Mouse (Mus musculus) intestine, postnatal 0 days (tissue): ENCODE results near the gene Xdh. TPM values are rescaled to one million over a fixed set of nuclear protein-coding genes. Genes with fewer than 3 reads are reported as not detected.

Experiments
- ATAC-seq: fragments of 200-750 bp; cut with Nextera tagmentation; 2 replicates; pipeline ENCODE4 v1.8.0; 2017; ENCODE audit warnings: mild to moderate bottlenecking, moderate TSS enrichment, moderate library complexity
- H3K27ac ChIP-seq: fragments of 300-500 bp; sonication (generic); 2 replicates; pipeline ENCODE4 v1.5.1; 2014; ENCODE audit warnings: mild to moderate bottlenecking, low read depth, low read length, moderate library complexity
- H3K27me3 ChIP-seq: fragments of 300-500 bp; sonication (generic); replicated peaks from 2 replicates; pipeline ENCODE4 v1.6.1; 2014; ENCODE audit warnings: low read length, mixed read lengths; ENCODE audit not compliant: control insufficient read depth, insufficient read depth
- H3K36me3 ChIP-seq: fragments of 300-500 bp; sonication (generic); 2 replicates; pipeline ENCODE4 v1.6.1; 2014; ENCODE audit warnings: mild to moderate bottlenecking, moderate library complexity; ENCODE audit not compliant: control insufficient read depth, insufficient read depth
- H3K4me1 ChIP-seq: fragments of 300-500 bp; sonication (generic); replicated peaks from 2 replicates; pipeline ENCODE4 v1.6.1; 2014; ENCODE audit warnings: antibody characterized with exemption, low read length, mixed read lengths; ENCODE audit not compliant: control insufficient read depth, insufficient read depth
- H3K4me2 ChIP-seq: fragments of 300-500 bp; sonication (generic); replicated peaks from 2 replicates; pipeline ENCODE4 v1.6.1; 2014; ENCODE audit warnings: low read depth, mild to moderate bottlenecking, moderate library complexity
- H3K4me3 ChIP-seq: fragments of 300-500 bp; sonication (generic); 2 replicates; pipeline ENCODE4 v1.5.1; 2014; ENCODE audit warnings: low read depth, low read length
- H3K9ac ChIP-seq: fragments of 300-500 bp; sonication (generic); 2 replicates; pipeline ENCODE4 v1.6.1; 2014; ENCODE audit warnings: mild to moderate bottlenecking, low read depth, low read length
- H3K9me3 ChIP-seq: fragments of 300-500 bp; sonication (generic); 2 replicates; pipeline ENCODE4 v1.6.1; 2016; ENCODE audit warnings: mixed run types; ENCODE audit not compliant: control insufficient read depth
- CTCF ChIP-seq: sonication (generic); IDR thresholded peaks from 2 replicates; pipeline ENCODE4 v1.5.1; 2016; ENCODE audit warnings: low read depth, mild to moderate bottlenecking, control low read depth, antibody characterized with exemption, moderate library complexity
- WGBS: fragments of 180-500 bp; shearing (Covaris S2); extraction: QIAGEN DNeasy Blood & Tissue Kit; methylation state at CpG from one replicate; pipeline ENCODE4 v1.1.7; 2014; 5-methylcytosine and 5-hydroxymethylcytosine counted together
- polyA plus RNA-seq: library from polyadenylated mRNA; unstranded; fragments of >200 nt; fragmentation: Nextera tagmentation; extraction: Ambion mirVana; gene quantifications from 2 replicates; pipeline ENCODE4 v1.2.1, GENCODE M21; 2015

Gene Xdh
- polyA plus RNA-seq, 1 experiment from 2014 or later: 42.9 TPM

DNA sequence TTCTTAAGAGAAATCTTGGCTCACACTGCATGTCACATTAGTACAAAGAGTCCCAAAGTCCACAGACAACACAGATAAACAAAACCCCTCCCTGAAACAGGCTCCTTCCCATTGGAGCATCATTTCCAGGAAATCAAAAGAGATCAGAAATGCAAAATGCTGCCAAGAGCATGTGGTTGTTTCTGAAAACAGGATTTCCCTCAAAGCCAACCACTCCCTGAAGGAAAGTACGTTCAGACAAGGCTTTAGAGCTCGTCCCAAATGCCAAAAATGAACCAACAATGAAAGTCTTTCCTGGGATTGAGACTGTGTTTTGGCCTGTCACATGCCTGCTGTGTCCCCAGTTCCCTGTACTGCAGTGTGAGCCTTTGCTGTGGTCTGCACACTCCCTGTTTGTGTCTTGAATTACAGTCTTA lies 12.6 kb upstream of the Xdh start:
- H3K27me3 ChIP-seq: no peaks in the 10 kb centered on the region
- H3K9me3 ChIP-seq: no peaks in the 10 kb centered on the region
- no peak overlapping the region for H3K27ac ChIP-seq
- no peaks in the 10 kb centered on the region for H3K36me3 ChIP-seq
- no peak for TF ChIP-seq CTCF
- H3K4me2 ChIP-seq: no peak overlapping the region
- peak; percentile 79 for ATAC-seq
- 42% methylated on average over 2 of the region's 2 CpGs for WGBS
- H3K4me1 ChIP-seq: 0 out of 2 replicates have a peak, but pooled peaks cover 2% of the 10 kb centered on the region
- no peak overlapping the region for H3K4me3 ChIP-seq
- no peak overlapping the region for H3K9ac ChIP-seq

DNA sequence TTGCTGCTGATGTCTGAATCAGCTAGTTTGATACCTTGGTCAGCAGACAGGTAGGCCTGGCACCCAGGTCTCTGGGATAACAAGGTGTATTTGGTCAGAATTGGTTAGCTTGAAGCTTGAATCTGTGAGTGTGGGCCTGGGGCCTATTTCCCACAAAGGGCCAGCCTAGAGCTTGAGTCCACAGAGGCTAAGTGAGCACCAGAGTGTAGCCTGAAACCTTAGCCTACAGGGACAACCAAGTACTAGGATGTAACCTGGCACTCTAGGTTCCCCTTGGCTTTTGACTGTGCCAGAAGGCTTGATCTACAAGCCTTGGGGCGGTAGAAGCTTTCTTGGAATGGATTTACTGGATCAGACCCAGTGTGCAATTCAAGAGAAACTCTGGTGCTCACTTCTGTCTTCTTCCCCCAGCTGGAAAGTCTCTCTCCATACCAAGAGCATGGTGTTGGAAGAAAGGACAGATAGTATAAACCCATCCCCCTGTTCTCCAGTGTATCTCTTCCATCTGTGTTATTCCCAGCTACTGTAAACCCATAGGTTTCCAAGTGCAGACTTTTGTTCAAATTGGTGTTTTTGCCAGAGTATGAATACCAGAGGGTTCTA lies 11.9 kb upstream of the Xdh start:
- no peak for ATAC-seq
- WGBS: 88% methylated on average over 1 of the region's 1 CpGs

DNA sequence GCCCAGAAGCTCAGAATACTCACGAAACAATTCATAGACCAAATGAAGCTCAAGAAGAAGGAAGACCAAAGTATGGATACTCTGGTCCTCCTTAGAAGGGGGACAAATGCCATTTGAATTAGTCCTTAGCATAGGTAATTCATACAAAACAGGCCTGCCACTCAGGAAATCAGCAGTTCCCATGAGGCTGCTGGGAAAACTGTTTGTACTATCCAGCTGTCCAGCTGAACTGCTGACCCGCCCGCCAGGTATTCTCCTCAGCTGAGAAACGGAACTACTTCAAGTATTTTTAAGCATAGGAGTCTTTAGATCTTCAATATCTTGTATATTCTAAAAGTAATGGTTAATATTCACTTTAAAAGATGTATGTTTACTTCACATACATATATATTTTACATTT lies 10.7 kb upstream of the Xdh start:
- ATAC-seq: no peak
- no peaks in the 10 kb centered on the region for H3K36me3 ChIP-seq
- no peaks in the 10 kb centered on the region for H3K9me3 ChIP-seq
- no peak overlapping the region for H3K27ac ChIP-seq
- no peak overlapping the region for H3K4me3 ChIP-seq
- 84% methylated on average over 4 of the region's 4 CpGs for WGBS
- H3K27me3 ChIP-seq: no peaks in the 10 kb centered on the region
- no peak for TF ChIP-seq CTCF
- H3K4me1 ChIP-seq: 0 out of 2 replicates have a peak, but pooled peaks cover 2% of the 10 kb centered on the region
- no peak overlapping the region for H3K9ac ChIP-seq
- no peak overlapping the region for H3K4me2 ChIP-seq

More for the DNA sequence above, 11.9 kb upstream of the Xdh start:
- TF ChIP-seq CTCF: no peak
- no peaks in the 10 kb centered on the region for H3K27me3 ChIP-seq
- H3K9me3 ChIP-seq: no peaks in the 10 kb centered on the region
- H3K36me3 ChIP-seq: no peaks in the 10 kb centered on the region
- no peak overlapping the region for H3K4me2 ChIP-seq
- 0 out of 2 replicates have a peak, but pooled peaks cover 2% of the 10 kb centered on the region for H3K4me1 ChIP-seq
- peak overlapping the region; percentile 3 for H3K27ac ChIP-seq
- H3K4me3 ChIP-seq: no peak overlapping the region
- H3K9ac ChIP-seq: no peak overlapping the region

DNA sequence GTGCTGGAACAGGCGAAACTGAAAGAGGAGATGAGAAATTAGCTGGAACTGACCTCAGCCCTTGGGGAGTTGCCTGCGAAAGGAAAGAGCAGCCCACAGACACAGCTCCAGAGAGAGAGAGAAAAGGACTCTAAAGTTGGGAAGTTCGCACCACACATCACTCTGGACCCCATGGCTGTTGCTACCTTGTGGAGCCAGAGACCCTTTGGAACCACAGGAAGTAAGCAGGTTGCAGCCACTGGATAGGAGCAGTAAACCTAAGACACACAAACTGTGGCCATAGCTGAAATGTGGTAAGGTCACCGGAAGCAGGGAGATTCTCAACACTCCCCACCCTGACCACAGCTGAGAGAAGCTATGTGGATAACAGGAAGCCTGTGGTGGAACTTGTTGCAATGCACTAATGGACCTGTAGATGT lies 2.1 kb upstream of the Xdh start:
- Histone ChIP-seq H3K27me3 (no peaks in the 10 kb centered on the region), H3K36me3 (no peaks in the 10 kb centered on the region), H3K9me3 (no peaks in the 10 kb centered on the region), H3K4me2 (no peak overlapping the region), H3K4me1 (peaks cover 3% of the 10 kb centered on the region; the same call in 1 of the 2 replicates), H3K27ac (no peak overlapping the region), H3K4me3 (no peak overlapping the region), H3K9ac (no peak overlapping the region)
- 82% methylated on average over 4 of the region's 4 CpGs for WGBS
- TF ChIP-seq CTCF: no peak
- no peak for ATAC-seq

DNA sequence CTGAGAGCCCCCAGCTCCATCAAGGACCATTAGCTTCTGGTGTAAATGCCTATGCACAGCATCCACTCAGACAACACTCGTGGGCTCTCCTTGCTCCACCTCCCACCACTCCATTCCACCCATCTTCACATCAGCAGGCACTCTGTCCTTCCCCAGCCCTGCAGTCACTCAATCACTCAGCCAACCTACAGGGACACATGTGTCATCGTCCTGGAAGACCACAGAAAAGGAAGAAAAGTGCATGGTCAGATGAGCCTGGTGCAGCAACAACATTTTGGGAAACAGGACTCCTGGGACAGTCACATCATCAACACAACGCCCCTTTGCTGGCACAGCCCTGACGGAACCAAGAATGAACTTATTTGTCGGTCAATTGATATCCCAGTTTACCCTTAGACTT lies 974 bp upstream of the Xdh start:
- TF ChIP-seq CTCF: no peak

DNA sequence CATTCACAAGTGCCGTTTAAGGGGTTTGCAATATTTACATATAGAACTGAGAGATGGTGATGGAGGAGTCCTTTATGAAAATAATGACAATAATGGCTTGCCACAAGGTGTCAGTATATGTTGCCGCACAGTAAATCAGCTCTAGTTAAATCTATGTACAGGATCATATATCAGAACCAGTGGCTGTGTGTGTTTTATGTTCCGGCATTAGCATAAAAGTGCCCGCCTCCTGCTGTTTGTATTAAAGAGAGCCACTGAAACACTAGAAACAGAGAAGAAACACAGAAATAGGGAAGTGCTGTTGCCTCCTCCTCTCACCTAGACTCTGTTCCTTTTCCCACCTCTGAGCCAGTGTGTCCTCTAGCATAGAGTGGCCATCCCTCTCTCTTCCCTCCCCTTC lies 498 bp downstream of the Xdh start:
- H3K27me3 ChIP-seq: no peaks in the 10 kb centered on the region
- ATAC-seq: peak; percentile 33
- no peaks in the 10 kb centered on the region for H3K36me3 ChIP-seq
- WGBS: 52% methylated on average over 4 of the region's 4 CpGs
- peak overlapping the region; percentile 61 for H3K4me2 ChIP-seq
- no peaks in the 10 kb centered on the region for H3K9me3 ChIP-seq
- H3K27ac ChIP-seq: peak overlapping the region; percentile 83
- no peak overlapping the region for H3K9ac ChIP-seq
- peak overlapping the region; percentile 37 for H3K4me3 ChIP-seq
- peaks cover 3% of the 10 kb centered on the region for H3K4me1 ChIP-seq
- TF ChIP-seq CTCF: peak; percentile 69

More for the DNA sequence above, 974 bp upstream of the Xdh start:
- H3K9me3 ChIP-seq: no peaks in the 10 kb centered on the region
- 80% methylated on average over 5 of the region's 5 CpGs for WGBS
- no peak overlapping the region for H3K9ac ChIP-seq
- ATAC-seq: no peak
- H3K27me3 ChIP-seq: no peaks in the 10 kb centered on the region
- H3K4me3 ChIP-seq: no peak overlapping the region
- H3K4me1 ChIP-seq: peaks cover 3% of the 10 kb centered on the region
- H3K4me2 ChIP-seq: no peak overlapping the region
- no peak overlapping the region; the same call in 1 of the 2 replicates for H3K27ac ChIP-seq
- no peaks in the 10 kb centered on the region for H3K36me3 ChIP-seq
